Mouse (Mus musculus): ENCODE data around the gene Tstd1. TPM values are rescaled to one million over a fixed set of nuclear protein-coding genes. Genes with fewer than 3 reads are reported as not detected.
A peak's percentile ranks its signal among the peaks of the same experiment; 100 is the strongest.

Tstd1 gene
- polyA plus RNA-seq, 1 experiment from 2014 or later: 3.7 TPM

DNA sequence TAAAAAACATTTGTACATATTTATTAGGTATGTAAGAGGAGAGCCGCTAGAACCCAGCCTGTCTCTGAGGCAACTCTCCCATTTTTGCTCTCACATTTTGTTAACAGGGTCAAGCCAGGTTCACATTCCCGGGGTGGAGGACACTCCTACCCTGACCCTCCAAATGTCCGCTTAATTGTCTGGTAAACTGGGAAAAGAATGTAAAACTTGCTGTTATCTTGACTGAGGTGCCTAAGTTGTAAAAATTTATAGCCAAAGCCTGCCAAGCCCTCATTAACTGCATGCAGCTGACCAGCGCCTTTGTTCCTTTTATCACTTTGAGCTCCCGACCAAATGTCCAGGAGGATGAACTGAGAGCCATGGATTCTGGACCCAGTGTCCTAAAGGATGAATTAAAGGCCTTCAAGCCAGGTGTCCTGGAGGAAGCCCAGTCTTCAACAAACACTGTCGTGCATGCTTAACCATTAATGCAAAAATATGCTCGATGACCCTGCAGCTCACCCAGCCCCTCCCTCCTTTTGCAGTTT is 16.7 kb downstream of the Tstd1 start:
- ATAC-seq (ENCODE audit: low FRiP score, low TSS enrichment) (no peak), DNase-seq (ENCODE audit: low spot score) (no peak)
- Histone ChIP-seq H3K36me3 (ENCODE audit: control insufficient read depth, insufficient read depth, low read length) (no peaks in the 10 kb centered on the region), H3K27ac (replicated peaks) (no peak overlapping the region), H3K9me3 (ENCODE audit: control insufficient read depth, low read length) (no peaks in the 10 kb centered on the region), H3K27me3 (ENCODE audit: control insufficient read depth, insufficient read depth, low read length) (no peaks in the 10 kb centered on the region), H3K4me2 (replicated peaks; ENCODE audit: low read depth) (no peak overlapping the region), H3K4me1 (replicated peaks; ENCODE audit: control insufficient read depth, insufficient read depth) (peaks cover 4% of the 10 kb centered on the region; the same call in 1 of the 2 replicates), H3K9ac (ENCODE audit: low read length) (no peak overlapping the region), H3K4me3 (ENCODE audit: low read depth, low read length) (no peak overlapping the region)
- TF ChIP-seq EP300 (optimal IDR thresholded peaks at IDR 0.05) (no peak), CTCF (IDR thresholded peaks at IDR 0.05; ENCODE audit: low read depth) (no peak)
- WGBS: 31% methylated on average over 7 of the region's 7 CpGs

DNA sequence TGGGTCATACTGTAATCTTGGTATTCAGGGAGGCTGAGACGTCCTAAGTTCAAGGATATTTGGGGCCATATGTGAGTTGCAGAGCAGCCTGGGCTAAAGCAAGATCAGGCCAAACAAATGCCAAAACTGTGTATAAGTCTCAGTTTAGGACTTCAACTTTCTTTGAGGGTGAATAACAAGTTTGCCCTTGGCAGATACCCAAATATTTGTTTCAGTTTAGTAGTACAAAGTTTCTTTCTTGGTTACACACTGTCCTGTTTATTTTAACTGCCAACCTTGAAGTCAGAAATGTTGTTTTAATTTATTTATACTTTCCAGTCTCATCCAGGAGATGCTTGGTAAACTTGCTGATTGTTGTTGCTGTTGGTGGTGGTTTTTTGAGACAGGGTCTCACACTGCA is 17.3 kb downstream of the Tstd1 start:
- no peak for TF ChIP-seq CTCF (IDR thresholded peaks at IDR 0.05; ENCODE audit: low read depth)
- no peak for TF ChIP-seq EP300 (optimal IDR thresholded peaks at IDR 0.05)
- no peak overlapping the region for H3K4me3 ChIP-seq (ENCODE audit: low read depth, low read length)
- WGBS: 44% methylated on average over 1 of the region's 1 CpGs
- no peaks in the 10 kb centered on the region for H3K9me3 ChIP-seq (ENCODE audit: control insufficient read depth, low read length)
- DNase-seq (ENCODE audit: low spot score) (no peak), ATAC-seq (ENCODE audit: low FRiP score, low TSS enrichment) (no peak)
- no peak overlapping the region for H3K9ac ChIP-seq (ENCODE audit: low read length)
- H3K27ac ChIP-seq (replicated peaks): no peak overlapping the region
- no peak overlapping the region for H3K4me2 ChIP-seq (replicated peaks; ENCODE audit: low read depth)
- H3K4me1 ChIP-seq (replicated peaks; ENCODE audit: control insufficient read depth, insufficient read depth): peaks cover 4% of the 10 kb centered on the region; the same call in 1 of the 2 replicates
- H3K27me3 ChIP-seq (ENCODE audit: control insufficient read depth, insufficient read depth, low read length): no peaks in the 10 kb centered on the region
- no peaks in the 10 kb centered on the region for H3K36me3 ChIP-seq (ENCODE audit: control insufficient read depth, insufficient read depth, low read length)

DNA sequence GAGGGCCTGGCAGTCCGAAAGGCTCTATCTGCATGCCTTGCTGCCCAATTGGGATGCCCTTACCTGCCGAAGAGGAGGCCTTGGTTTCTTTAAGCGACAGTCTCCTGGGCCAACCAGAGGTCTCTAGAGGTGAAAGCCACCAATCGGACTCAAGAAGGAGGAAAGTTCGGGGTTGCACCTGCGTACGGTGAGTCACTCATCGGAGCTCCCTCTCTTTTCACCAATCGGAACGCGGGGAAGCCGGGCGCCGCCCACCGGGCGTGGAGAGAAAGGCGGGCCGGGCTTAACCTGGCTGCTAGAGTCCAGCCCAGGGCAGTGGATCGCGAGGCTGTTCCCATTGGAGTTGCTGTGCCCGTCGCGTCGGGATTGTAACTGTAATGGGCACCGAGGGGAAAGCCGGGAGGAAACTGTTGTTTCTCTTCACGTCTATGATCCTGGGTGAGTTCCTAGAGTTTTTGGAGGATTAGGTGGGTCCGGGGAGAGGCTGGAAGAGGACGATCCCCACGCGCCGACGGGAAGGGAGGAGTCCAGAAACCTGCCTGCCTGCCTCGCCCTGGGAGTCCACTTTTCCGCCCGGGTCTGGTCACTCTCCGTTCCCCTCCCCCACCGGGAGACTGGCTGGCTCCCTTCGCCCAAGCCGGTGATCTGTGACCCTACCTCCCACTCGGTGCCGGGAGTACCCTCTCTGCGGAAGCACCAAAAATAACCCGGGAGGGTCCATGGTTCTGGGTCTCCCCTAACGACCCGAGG is 18.8 kb downstream of the Tstd1 start, which contains the start of gene F11r:
Gene F11r (plus strand): TSS at position 272 of the 750 bp plus-strand sequence.
- H3K9ac ChIP-seq (ENCODE audit: low read length): peak within 1 kb of the TSS; percentile 72
- TF ChIP-seq CTCF (IDR thresholded peaks at IDR 0.05; ENCODE audit: low read depth) (peak; percentile 36), EP300 (optimal IDR thresholded peaks at IDR 0.05) (no peak)
- H3K27ac ChIP-seq (replicated peaks): peak within 1 kb of the TSS; percentile 94
- H3K27me3 ChIP-seq (ENCODE audit: control insufficient read depth, insufficient read depth, low read length): no peaks in the 10 kb centered on the region
- ATAC-seq (ENCODE audit: low FRiP score, low TSS enrichment) (peak; percentile 90), DNase-seq (ENCODE audit: low spot score) (peak; percentile 99)
- H3K4me1 ChIP-seq (replicated peaks; ENCODE audit: control insufficient read depth, insufficient read depth): peaks cover 4% of the 10 kb centered on the region; the same call in 1 of the 2 replicates
- no peaks in the 10 kb centered on the region for H3K9me3 ChIP-seq (ENCODE audit: control insufficient read depth, low read length)
- H3K4me2 ChIP-seq (replicated peaks; ENCODE audit: low read depth): peak within 1 kb of the TSS; percentile 68
- no peaks in the 10 kb centered on the region for H3K36me3 ChIP-seq (ENCODE audit: control insufficient read depth, insufficient read depth, low read length)
- H3K4me3 ChIP-seq (ENCODE audit: low read depth, low read length): peak within 1 kb of the TSS; percentile 70
- WGBS: 1% methylated on average over 46 of the region's 46 CpGs

DNA sequence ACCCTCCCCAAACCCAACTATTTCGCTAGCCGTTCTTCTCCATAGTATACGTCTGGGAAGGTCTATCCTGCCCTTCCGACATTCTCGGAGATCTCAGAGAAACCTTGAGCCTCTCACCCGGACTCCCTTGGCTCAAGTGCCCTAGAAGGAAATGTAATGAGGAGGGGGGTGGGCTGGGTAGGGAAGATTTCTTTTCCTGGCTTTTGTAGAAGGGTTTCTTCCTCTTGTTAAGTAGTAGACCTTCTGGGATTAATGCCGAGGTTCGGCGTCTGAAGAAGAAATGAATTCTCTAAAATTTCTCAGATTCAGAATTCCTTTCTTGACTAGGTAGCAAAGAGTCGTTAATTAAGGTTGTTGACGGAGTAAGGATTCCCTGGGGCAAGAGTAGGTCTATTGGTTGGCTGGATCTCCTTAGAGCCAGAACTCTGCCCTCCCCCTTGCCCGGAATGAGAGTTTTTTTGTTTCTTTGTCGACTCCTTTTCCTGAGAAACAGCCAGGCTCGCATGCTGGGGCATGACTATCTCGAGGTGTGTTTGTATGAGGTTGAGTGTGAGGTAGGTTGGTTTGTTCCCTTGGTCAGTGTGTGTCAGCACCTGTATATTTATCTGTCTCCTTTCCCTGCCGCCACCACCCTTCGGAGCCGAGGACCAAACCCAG is 19.5 kb downstream of the Tstd1 start:
- peak overlapping the region; percentile 68 for H3K4me2 ChIP-seq (replicated peaks; ENCODE audit: low read depth)
- peak; percentile 25 for ATAC-seq (ENCODE audit: low FRiP score, low TSS enrichment)
- 9% methylated on average over 18 of the region's 18 CpGs for WGBS

GRCm38 (mm10) chr1:171439072-171439471 is 20.4 kb downstream of the Tstd1 start:
- peak overlapping the region; percentile 72 for H3K9ac ChIP-seq (ENCODE audit: low read length)

More for the DNA sequence above, 19.5 kb downstream of the Tstd1 start:
- Histone ChIP-seq H3K9me3 (ENCODE audit: control insufficient read depth, low read length) (no peaks in the 10 kb centered on the region), H3K4me1 (replicated peaks; ENCODE audit: control insufficient read depth, insufficient read depth) (peaks cover 4% of the 10 kb centered on the region; the same call in 1 of the 2 replicates), H3K27me3 (ENCODE audit: control insufficient read depth, insufficient read depth, low read length) (no peaks in the 10 kb centered on the region), H3K4me3 (ENCODE audit: low read depth, low read length) (peak overlapping the region; percentile 70), H3K9ac (ENCODE audit: low read length) (peak overlapping the region; percentile 72), H3K27ac (replicated peaks) (peak overlapping the region; percentile 94), H3K36me3 (ENCODE audit: control insufficient read depth, insufficient read depth, low read length) (no peaks in the 10 kb centered on the region)
- TF ChIP-seq EP300 (optimal IDR thresholded peaks at IDR 0.05) (no peak), CTCF (IDR thresholded peaks at IDR 0.05; ENCODE audit: low read depth) (no peak)
- DNase-seq (ENCODE audit: low spot score): peak; percentile 51

More at GRCm38 (mm10) chr1:171439072-171439471, 20.4 kb downstream of the Tstd1 start:
- Histone ChIP-seq H3K9me3 (ENCODE audit: control insufficient read depth, low read length) (no peaks in the 10 kb centered on the region), H3K27ac (replicated peaks) (peak overlapping the region; percentile 94), H3K27me3 (ENCODE audit: control insufficient read depth, insufficient read depth, low read length) (no peaks in the 10 kb centered on the region), H3K36me3 (ENCODE audit: control insufficient read depth, insufficient read depth, low read length) (no peaks in the 10 kb centered on the region), H3K4me2 (replicated peaks; ENCODE audit: low read depth) (peak overlapping the region; percentile 68), H3K4me3 (ENCODE audit: low read depth, low read length) (peak overlapping the region; percentile 70), H3K4me1 (replicated peaks; ENCODE audit: control insufficient read depth, insufficient read depth) (peaks cover 4% of the 10 kb centered on the region; the same call in 1 of the 2 replicates)
- ATAC-seq (ENCODE audit: low FRiP score, low TSS enrichment) (no peak), DNase-seq (ENCODE audit: low spot score) (peak; percentile 18)
- 36% methylated on average over 8 of the region's 8 CpGs for WGBS
- TF ChIP-seq EP300 (optimal IDR thresholded peaks at IDR 0.05) (no peak), CTCF (IDR thresholded peaks at IDR 0.05; ENCODE audit: low read depth) (no peak)

Measured in stomach, postnatal 0 days (tissue).